Mouse (Mus musculus) embryo, embryonic 11.5 days (tissue): ENCODE measurements around the gene Ssu72.
"Not testable (repeated sequence)": the region's sequence is repeated elsewhere in the genome, so short reads cannot be mapped to it uniquely, and the experiment has no call there.

Experiments used
- DNase-seq: peaks from one replicate; pipeline ENCODE4 v3.0.0-alpha.2; 2012; ENCODE audit warnings: low read depth, low spot score

Ssu72 gene

DNA sequence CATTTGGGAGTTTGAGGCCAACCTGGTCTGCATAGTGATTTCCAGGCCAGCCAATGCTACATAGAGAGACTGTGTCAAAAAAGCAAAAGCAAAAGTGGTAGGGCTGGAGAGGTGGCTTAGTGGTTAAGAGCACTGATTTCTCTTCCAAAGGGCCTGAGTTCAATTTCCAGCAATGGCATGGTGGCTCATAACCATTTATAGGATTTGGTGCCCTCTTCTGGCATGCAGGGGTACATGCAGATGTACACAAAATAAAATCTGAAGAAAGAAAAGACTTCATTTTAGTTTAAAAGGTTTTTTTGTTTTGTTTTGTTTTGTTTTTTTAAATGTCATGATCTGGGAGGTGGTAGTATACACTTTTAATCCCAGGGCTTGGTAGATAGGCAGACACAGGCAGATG, 4.2 kb upstream of the Ssu72 start:
- no peak for DNase-seq

DNA sequence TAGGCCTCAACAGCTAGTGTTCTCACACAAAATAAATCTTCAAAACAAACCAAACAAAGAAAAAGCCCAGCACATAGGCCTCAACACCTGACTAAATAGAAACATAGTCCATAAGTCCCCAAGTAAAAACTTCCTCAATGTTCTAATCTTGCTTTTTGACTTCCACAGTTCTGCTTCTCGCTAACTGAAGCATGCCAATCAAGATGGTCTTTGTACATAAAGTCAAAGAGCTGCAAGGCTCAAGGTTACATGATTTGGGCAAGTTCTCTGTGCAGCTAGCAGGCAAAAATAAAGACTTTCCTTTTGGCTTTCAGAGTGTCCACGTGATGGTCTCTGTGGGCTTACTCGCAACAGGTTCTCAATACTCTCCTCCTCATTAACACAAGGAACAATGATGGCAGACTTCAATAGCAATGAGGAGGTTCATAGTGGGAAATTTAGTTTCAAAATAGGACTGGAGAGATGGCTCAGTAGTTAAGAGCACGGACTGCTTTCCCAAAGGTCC, 1.1 kb upstream of the Ssu72 start:
- DNase-seq = no peak

GRCm38 (mm10) chr4:155705592-155705929, 961 bp downstream of the Ssu72 start:
- DNase-seq = peak; percentile 16

- no peak for DNase-seq
Measured at GRCm38 (mm10) chr4:155708582-155708981, 4.0 kb downstream of the Ssu72 start.

DNA sequence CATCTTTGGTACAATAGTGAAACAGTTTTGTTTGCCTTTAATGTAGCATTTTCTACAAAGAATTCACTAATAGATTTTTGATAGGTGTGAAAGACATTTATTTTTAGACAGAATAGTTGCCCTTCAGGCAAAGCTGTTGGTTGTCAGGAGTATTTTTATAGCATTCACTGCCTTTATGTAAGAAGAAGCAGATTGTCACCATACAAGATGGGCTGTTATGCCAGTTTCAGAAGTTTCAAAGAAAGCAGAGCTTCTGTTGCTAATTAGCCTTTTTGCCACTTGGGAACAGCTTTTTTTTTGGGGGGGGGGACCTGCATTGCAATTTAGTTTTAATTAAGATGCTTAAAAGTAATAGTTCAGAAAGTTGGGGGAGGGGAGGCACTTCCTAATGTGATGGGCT, 4.4 kb downstream of the Ssu72 start:
- no peak for DNase-seq

GRCm38 (mm10) chr4:155710521-155711252, 6.1 kb downstream of the Ssu72 start:
- DNase-seq = no peak

GRCm38 (mm10) chr4:155721668-155722083, 17.1 kb downstream of the Ssu72 start:
- DNase-seq = no peak

- DNase-seq = no peak
Measured at GRCm38 (mm10) chr4:155727993-155728392, 23.4 kb downstream of the Ssu72 start.

DNA sequence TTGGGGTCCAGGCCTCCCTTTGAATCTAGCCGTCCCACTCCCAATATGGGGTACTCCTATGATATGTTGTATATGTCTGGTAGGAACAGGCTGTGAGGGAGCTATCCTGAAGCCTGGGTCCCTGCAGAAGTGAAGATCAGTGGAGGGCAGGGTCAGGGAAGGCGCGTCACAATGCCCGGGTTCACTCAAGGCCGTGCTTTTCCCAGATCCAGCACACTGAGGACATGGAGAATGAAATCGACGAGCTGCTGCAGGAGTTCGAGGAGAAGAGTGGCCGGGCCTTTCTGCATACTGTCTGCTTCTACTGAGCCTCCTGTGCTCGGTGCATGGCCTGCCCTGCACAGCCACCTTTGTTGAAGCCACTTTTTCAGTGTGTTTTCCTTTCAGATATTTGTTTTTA, 28.7 kb downstream of the Ssu72 start:
- no peak for DNase-seq

DNA sequence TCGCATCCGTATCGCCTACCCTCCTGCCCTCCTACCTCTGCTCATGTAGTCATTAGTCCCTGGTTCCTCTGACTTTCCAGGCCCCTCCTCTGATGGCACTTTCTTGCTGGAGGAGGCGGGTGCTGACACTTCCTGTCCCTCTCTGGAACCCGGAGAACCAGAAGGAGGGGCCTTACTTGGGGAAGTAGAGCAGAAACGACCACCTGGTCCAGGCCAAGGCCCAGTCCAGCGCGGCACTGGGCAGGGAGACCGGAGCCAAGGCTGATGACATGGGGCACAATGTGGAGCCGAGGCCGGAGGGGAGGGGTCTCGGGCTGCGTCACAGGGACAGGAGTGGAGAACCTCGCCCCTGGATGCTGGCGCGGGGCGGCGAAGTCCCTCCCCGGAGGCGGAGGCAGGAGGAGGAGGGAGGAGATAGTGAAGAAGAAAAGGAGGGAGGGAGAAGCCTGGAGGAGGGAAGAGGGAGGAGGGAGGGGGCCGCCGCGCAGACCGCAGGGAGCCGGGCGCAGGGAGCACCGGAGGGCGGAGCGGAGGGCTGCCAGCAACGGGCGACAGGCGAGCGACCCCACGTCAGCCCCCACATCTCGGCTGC, 29.8 kb downstream of the Ssu72 start, which contains the start of gene Tmem240:
TSS of gene Tmem240 (plus strand) at position 451 of the 592 bp plus-strand sequence.
- DNase-seq = peak; percentile 85

DNA sequence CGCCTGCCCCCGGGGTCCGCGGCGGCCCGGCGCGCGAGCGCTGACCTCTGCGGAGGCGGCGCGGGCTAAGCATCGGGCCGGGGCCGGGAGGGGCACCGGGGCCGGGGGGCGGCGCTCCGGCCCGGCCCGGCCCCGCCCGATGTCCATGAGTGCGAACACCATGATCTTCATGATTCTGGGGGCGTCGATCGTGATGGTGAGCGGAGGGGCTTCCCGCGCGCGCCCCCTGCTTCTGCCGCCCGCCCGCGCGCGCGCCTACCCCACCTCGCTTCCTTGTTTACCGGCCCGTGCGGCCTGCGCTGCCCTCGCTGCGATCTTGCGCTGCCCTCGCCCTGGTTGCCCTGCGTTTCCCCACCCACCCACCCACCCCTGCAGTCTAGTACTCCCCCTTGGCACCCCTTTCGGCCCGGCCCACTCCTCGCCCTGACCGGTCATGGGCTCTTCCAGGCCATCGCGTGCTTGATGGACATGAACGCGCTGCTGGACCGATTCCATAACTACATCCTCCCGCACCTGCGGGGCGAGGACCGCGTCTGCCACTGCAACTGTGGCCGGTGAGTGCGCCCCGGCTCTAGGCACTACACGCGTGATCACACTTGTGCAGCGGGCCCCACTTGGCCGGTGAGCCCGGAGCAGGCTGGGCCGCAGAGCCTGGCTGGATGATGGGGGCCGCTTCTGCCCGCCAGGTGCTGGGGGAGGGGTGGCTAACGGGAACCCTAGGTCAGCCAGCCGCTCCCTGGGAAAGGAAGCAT, 30.5 kb downstream of the Ssu72 start:
- DNase-seq = no peak

GRCm38 (mm10) chr4:155735788-155736187, 31.2 kb downstream of the Ssu72 start:
- no peak for DNase-seq

DNA sequence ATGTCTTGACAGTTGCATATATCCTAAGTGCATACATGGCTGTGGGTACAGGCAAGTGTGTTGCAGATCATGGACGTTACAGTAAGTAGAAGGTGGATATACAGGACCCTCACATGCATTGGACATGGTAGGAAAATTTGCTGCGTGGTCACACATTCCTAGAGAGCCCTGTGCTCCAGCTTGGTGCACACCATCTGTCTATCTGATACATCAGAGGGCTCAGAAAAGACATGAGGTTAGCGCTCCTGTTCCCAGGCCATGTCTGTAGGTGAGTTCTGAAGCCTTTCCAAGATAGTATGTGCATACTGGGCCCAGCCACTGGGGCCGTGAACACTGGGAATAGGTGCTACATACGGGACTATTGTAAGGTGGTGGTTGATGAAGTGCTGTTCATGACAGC, 31.8 kb downstream of the Ssu72 start:
- no peak for DNase-seq

GRCm38 (mm10) chr4:155738262-155738661, 33.7 kb downstream of the Ssu72 start:
- no peak for DNase-seq

DNA sequence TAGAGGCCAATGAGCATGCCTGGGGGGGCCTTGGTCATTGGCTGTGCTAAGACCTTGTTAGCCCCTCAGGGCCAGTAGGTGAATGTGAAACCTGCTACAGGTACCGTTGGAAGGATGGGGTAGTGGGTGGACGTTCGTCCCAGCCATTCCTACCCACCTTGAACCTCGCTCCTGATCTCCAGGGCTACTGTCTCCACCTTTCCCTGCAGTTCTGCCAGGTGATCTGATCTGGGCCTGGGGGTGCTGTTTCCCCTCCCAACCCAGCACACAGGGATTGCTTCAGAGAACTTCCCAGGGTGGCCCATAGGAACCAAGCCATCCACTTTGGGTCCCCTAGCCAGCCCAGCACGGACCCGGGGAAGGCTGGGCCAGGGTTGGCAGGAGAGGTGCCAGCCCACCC, 34.6 kb downstream of the Ssu72 start:
- DNase-seq = no peak

DNA sequence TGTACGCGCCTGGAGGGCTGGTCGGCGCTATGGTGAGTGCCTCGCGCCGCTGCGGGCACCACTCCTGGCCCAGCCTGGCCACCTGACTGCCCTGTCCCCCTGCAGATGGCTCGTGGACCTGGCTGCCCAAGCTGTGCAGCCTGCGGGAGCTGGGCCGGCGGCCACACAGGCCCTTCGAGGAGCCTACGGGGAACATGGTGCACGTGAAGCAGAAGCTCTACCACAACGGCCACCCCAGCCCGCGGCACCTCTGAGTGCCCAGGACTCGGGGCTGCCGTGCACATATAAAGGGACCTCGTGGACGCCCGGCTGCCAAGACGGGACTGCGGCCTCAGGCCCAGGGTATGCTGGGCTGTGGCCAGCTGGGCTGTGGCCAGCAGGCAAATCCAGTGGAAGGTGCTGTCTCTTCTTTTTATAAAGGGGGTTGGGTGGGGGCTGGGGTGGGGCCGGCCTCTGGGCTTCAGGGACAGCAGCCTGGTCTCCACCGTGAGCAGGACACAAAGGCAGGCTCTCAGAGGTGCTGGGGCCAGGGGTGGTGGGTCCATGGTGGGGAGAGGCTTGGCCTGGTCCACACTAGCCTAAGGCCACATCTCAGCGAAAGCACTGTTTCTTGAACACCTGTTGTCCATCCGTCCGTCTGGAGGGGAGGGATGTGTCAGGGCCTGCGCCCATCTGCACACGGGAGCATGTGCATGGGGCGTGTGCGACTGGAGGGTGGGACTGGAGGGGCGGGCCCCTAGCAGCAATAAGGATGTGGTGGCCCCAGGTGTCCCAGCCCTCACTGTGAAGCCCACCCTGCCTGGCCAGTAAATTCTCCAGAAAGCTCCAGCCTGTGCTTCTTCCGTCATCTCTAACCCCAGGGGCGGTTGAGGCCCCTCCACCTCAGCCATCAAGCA, 35.4 kb downstream of the Ssu72 start:
- no peak for DNase-seq

DNA sequence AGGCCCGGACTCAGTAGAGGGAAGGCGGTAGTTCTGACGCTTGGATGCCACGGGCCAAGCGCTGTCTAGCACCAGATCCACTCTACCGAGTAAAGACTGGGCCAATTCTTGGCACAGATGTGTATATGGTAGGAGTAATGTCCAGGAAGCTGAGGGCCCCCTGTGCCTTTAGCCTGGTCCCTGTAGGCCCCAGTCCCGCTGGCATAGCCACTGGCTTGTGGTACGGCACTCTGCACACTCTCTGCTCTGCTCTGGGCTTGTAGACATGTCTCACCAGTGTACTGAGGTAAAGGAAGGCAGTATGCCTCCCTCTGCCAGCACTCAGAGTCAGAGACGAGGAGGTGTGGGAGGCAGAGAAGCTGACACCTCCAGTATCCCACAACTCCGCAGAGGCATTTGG, 36.1 kb downstream of the Ssu72 start:
- DNase-seq = not testable (repeated sequence)

DNA sequence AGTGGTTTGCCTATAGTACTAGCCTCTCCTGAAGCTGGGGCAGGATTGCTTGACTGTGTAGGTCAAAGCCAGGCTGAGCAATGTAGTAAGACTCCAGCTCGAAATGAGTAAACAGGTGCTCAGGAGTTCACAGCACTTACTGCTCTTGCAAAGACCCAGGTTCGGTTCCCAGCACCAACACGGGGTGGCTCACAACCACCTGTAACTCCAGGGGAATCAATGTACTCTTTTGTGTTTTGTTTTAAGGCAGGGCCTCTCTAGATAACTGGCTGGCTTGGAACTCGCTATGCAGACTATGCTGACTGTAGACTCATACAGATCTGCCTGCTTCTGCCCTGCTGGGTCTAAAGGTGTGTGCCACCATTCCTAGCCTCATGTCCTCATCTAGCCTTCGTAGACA, 38.1 kb downstream of the Ssu72 start:
- DNase-seq = no peak

DNA sequence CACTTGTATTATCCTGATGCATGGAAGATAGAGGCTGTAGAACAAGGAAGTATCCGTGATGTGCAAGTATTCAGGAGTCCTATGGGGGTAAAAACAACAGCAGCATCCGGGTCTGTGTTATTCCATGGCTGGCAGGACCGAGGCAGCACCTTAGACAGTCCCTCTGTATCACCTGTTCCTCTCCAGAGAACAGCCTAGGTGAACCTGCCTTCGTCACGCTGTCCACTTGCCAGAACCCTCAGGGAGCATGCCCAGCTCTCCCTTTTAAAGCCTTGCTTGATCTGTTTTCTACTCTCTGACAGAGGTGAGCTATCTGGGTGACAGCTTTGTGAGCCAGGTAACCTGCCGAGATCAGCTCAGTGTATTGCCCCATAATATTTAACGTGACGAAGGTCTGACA, 39.9 kb downstream of the Ssu72 start:
- no peak for DNase-seq

DNA sequence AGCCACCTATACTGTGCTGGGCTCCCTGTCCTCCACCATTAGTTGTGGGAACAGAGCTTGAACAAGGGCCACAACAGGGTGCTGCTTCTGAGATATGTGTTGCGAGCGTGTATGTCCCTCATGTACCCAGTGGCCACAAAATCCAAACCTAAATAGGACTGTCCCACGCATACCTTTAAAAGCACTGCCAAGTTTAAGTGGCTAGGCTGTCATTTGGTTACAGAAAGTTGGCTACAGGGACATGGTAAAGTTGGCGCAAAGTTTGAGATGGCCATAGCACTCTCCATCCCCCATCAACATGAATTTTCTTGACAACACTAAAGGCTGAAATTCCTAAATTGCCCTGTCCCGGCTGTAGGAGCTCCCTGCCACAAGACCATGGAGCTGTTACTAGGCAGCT, 40.5 kb downstream of the Ssu72 start:
- no peak for DNase-seq

DNA sequence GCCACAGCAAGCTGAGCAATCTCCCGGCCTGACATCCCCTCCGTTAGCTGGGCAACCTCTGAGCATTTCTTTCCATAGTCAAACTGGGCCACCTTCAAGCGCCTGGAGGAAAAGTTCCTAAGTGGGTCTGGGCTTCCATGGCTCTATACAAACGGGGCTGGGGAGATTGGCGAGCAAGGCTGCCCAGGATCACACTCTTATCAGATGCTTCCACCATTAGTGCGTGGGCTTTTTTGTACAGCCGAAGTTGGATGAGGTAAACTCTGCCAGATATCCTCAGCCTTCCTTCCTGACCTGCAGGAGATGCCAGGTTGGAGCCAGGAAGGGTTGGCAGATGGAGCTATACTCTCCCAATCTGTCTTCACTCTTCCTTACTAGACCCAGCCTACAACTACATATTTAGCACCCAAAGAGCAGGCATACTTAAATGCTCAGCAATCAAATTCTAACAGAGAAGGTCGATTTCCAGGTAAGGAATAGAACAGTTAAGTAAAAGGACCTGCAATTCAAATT, 41.5 kb downstream of the Ssu72 start:
- no peak for DNase-seq
